Mouse (Mus musculus): ENCODE results near the gene Pmpca.
A peak's percentile ranks its signal among the peaks of the same experiment; 100 is the strongest.

- TF ChIP-seq CTCF (IDR thresholded peaks at IDR 0.05; ENCODE audit: extremely low read depth, insufficient read depth, insufficient read length, insufficient replicate concordance): peak; percentile 95
- peak; percentile 3; the same call in 1 of the 2 replicates for TF ChIP-seq POLR2A (IDR thresholded peaks at IDR 0.05; ENCODE audit: low read depth, low read length)
Observed at GRCm38 (mm10) chr2:26408515-26409356, 19.6 kb downstream of the Pmpca start, which contains the start of gene Inpp5e.

All from spleen, adult 2 months (tissue).